Mouse (Mus musculus): ENCODE data around the gene Naa40. TPM values are rescaled to one million over a fixed set of nuclear protein-coding genes. Genes with fewer than 3 reads are reported as not detected.

Gene Naa40
- polyA plus RNA-seq, 1 experiment from 2014 or later = 75.9 TPM

- no peak for ATAC-seq (ENCODE audit: low FRiP score)
- H3K4me1 ChIP-seq = peaks cover 33% of the 10 kb centered on the region
- H3K36me3 ChIP-seq = no peaks in the 10 kb centered on the region
- H3K9ac ChIP-seq = no peak overlapping the region
- no peaks in the 10 kb centered on the region for H3K27me3 ChIP-seq
- WGBS = 86% methylated on average over 1 of the region's 1 CpGs
- no peaks in the 10 kb centered on the region for H3K9me3 ChIP-seq (replicated peaks)
- no peak overlapping the region for H3K4me2 ChIP-seq (replicated peaks)
- H3K4me3 ChIP-seq = no peak overlapping the region
- H3K27ac ChIP-seq = no peak overlapping the region
Observed at GRCm38 (mm10) chr19:7262592-7262991, 21.6 kb upstream of the Naa40 start.

- no peak overlapping the region for H3K4me2 ChIP-seq (replicated peaks)
- ATAC-seq (ENCODE audit: low FRiP score) = no peak
- H3K27ac ChIP-seq = no peak overlapping the region
- WGBS = 94% methylated on average over 3 of the region's 3 CpGs
- no peak overlapping the region for H3K9ac ChIP-seq
- no peaks in the 10 kb centered on the region for H3K27me3 ChIP-seq
- no peaks in the 10 kb centered on the region for H3K9me3 ChIP-seq (replicated peaks)
- H3K36me3 ChIP-seq = no peaks in the 10 kb centered on the region
- no peak overlapping the region for H3K4me3 ChIP-seq
- peaks cover 27% of the 10 kb centered on the region for H3K4me1 ChIP-seq
Observed at GRCm38 (mm10) chr19:7261964-7262363, 21.0 kb upstream of the Naa40 start.

DNA sequence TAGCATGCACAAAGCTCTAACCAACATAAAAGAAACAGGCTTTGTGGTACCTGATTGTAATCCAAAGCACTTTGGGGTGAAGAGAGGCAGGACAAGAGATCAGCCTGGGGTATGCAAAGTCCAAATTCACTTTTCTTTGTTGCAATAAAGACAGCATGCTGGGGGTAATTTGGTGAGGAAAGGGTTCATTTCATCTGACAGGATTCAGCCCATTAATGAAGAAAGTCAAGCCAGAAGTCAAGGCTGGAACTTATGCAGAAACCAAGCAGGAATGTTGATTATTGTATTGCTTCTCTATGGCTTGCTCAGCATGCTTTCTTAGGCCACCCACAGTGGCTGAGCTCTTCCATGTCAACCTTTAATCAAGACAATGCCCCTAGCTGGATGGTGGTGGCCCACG is 20.5 kb upstream of the Naa40 start:
- H3K4me1 ChIP-seq = peaks cover 23% of the 10 kb centered on the region
- no peak for ATAC-seq (ENCODE audit: low FRiP score)
- no peak overlapping the region for H3K4me2 ChIP-seq (replicated peaks)
- no peaks in the 10 kb centered on the region for H3K36me3 ChIP-seq
- no peak overlapping the region for H3K9ac ChIP-seq
- no peak overlapping the region for H3K4me3 ChIP-seq
- WGBS = 81% methylated on average over 1 of the region's 1 CpGs
- H3K27me3 ChIP-seq = no peaks in the 10 kb centered on the region
- no peaks in the 10 kb centered on the region for H3K9me3 ChIP-seq (replicated peaks)
- H3K27ac ChIP-seq = no peak overlapping the region

GRCm38 (mm10) chr19:7257881-7258280 is 16.9 kb upstream of the Naa40 start:
- H3K4me2 ChIP-seq (replicated peaks) = no peak overlapping the region
- H3K27me3 ChIP-seq = no peaks in the 10 kb centered on the region
- no peak overlapping the region for H3K9ac ChIP-seq
- H3K4me1 ChIP-seq = no peaks in the 10 kb centered on the region
- ATAC-seq (ENCODE audit: low FRiP score) = no peak
- H3K36me3 ChIP-seq = no peaks in the 10 kb centered on the region
- 80% methylated on average over 5 of the region's 5 CpGs for WGBS
- H3K27ac ChIP-seq = no peak overlapping the region
- H3K9me3 ChIP-seq (replicated peaks) = no peaks in the 10 kb centered on the region
- no peak overlapping the region for H3K4me3 ChIP-seq

GRCm38 (mm10) chr19:7246021-7246420 is 5.0 kb upstream of the Naa40 start:
- no peak for ATAC-seq (ENCODE audit: low FRiP score)
- peaks cover 3% of the 10 kb centered on the region; the same call in 1 of the 2 replicates for H3K27me3 ChIP-seq
- WGBS = 83% methylated on average over 3 of the region's 3 CpGs
- H3K4me3 ChIP-seq = no peak overlapping the region
- no peaks in the 10 kb centered on the region for H3K36me3 ChIP-seq
- H3K9ac ChIP-seq = no peak overlapping the region
- no peak overlapping the region for H3K27ac ChIP-seq
- H3K4me2 ChIP-seq (replicated peaks) = no peak overlapping the region
- H3K4me1 ChIP-seq = peaks cover 4% of the 10 kb centered on the region
- no peaks in the 10 kb centered on the region for H3K9me3 ChIP-seq (replicated peaks)

DNA sequence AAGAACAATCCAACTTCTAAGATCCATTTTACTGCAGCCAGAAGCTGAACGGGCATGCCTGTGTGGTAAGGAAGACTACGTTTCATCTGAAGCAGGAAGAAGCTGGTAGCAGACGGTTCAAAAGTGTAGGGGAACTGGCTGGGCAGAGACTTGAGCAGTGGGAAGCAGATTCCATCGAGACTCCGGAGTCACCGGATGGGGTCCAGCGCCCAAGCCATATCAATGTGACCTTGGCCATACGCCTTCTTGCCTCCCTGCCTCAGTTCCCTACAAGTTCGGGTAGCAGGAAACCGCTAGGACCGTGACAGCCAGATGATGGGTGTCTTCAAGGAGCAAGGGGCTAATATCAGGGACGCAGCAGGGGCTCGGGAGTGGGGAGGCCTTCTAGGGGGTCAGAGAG is 692 bp downstream of the Naa40 start:
- 4% methylated on average over 13 of the region's 13 CpGs for WGBS

DNA sequence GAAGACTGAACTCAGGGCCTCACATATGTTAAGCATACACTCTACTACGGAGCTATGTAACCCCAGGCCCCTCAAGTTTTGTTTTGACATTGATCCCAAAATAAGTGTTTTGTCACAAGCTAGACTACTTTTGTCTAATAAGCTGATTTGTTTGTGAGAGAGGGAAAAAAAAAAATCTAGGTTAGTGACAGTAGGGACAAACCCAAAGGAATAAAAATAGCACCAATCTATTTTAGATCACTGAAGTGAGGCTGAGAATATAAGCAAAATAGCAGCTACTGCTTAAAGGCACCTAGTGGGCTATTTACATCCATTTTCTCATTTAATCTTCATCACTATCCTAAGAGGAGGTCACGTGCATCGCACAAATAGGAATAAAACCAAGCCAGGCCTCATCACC is 1.4 kb downstream of the Naa40 start:
- Histone ChIP-seq H3K4me2 (replicated peaks) (peak overlapping the region; percentile 87), H3K4me3 (peak overlapping the region; percentile 73; the same call in 1 of the 2 replicates), H3K27me3 (peaks cover 3% of the 10 kb centered on the region; the same call in 1 of the 2 replicates), H3K9ac (peak overlapping the region; percentile 83; the same call in 1 of the 2 replicates), H3K36me3 (0 out of 2 replicates have a peak, but pooled peaks cover 4% of the 10 kb centered on the region), H3K4me1 (peaks cover 13% of the 10 kb centered on the region), H3K9me3 (replicated peaks) (no peaks in the 10 kb centered on the region), H3K27ac (no peak overlapping the region)
- no peak for ATAC-seq (ENCODE audit: low FRiP score)
- 91% methylated on average over 3 of the region's 3 CpGs for WGBS

More for the DNA sequence above, 692 bp downstream of the Naa40 start:
- ATAC-seq (ENCODE audit: low FRiP score) = no peak
- Histone ChIP-seq H3K27me3 (peaks cover 3% of the 10 kb centered on the region; the same call in 1 of the 2 replicates), H3K36me3 (0 out of 2 replicates have a peak, but pooled peaks cover 4% of the 10 kb centered on the region), H3K4me2 (replicated peaks) (peak overlapping the region; percentile 87), H3K9me3 (replicated peaks) (no peaks in the 10 kb centered on the region), H3K4me1 (peaks cover 13% of the 10 kb centered on the region), H3K4me3 (peak overlapping the region; percentile 73), H3K27ac (peak overlapping the region; percentile 88), H3K9ac (peak overlapping the region; percentile 83)

DNA sequence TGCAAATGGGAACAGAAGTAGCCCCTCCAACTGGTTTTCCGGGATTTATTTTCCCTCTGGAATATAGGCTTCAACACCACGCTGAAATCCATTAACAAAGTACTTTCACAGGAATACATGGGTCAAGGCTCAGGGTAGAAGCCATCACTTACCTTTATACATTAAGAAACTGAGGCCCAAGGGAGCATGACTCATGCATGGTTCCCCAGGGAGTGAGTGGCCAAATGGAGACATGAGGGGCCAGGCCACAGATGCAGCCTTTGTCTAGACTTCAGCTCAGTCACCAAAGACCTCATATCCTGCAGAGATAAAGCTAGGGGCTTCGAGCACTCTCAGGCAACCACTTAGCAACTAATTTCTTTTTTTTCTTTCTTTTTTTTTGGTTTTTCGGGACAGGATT is 4.2 kb downstream of the Naa40 start:
- peaks cover 15% of the 10 kb centered on the region for H3K36me3 ChIP-seq
- no peak overlapping the region for H3K4me3 ChIP-seq
- no peak for ATAC-seq (ENCODE audit: low FRiP score)
- no peaks in the 10 kb centered on the region for H3K9me3 ChIP-seq (replicated peaks)
- H3K27ac ChIP-seq = no peak overlapping the region
- H3K9ac ChIP-seq = no peak overlapping the region
- H3K4me1 ChIP-seq = peaks cover 13% of the 10 kb centered on the region
- no peaks in the 10 kb centered on the region for H3K27me3 ChIP-seq
- no peak overlapping the region for H3K4me2 ChIP-seq (replicated peaks)
- WGBS = 78% methylated on average over 4 of the region's 4 CpGs

- no peaks in the 10 kb centered on the region for H3K9me3 ChIP-seq (replicated peaks)
- H3K27me3 ChIP-seq = no peaks in the 10 kb centered on the region
- no peak overlapping the region for H3K4me2 ChIP-seq (replicated peaks)
- no peak overlapping the region for H3K27ac ChIP-seq
- no peak overlapping the region for H3K4me3 ChIP-seq
- H3K36me3 ChIP-seq = peaks cover 21% of the 10 kb centered on the region
- peaks cover 8% of the 10 kb centered on the region for H3K4me1 ChIP-seq
- ATAC-seq (ENCODE audit: low FRiP score) = no peak
- H3K9ac ChIP-seq = no peak overlapping the region
- WGBS = 95% methylated on average over 2 of the region's 2 CpGs
Observed at GRCm38 (mm10) chr19:7236011-7236410, 5.0 kb downstream of the Naa40 start.

GRCm38 (mm10) chr19:7235461-7235860 is 5.5 kb downstream of the Naa40 start:
- no peaks in the 10 kb centered on the region for H3K27me3 ChIP-seq

DNA sequence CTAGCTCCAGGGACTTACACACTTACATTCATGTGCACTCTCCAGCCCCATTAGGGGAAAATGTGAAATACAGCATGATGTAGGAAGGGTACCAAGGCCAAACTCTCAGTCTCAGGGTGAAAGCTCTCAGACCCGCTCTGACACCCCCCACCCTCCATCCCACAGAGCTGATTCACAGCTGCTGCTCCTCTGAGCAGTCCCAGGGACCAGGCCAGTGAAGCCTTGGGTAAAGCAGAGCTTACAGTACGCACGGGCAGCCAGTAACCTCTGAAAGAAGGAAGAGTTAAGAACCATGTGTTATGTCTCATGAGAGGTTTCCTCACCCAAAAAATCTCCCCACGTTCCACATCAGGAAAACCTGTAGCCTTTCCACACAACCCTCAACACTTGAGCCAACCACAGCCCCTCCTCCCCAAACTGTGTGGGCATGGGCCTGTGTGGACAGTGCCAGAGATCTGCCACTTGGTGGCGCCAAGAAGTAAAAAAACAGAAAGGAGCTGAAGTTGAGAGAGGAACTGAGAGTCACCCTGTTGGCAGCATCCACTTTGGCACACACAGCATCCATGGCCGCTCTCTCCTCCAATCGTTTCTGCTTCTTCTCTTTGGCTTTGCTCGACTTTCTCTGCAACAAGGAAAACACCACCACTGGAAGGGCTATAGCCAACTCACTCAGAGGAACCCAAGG is 6.3 kb downstream of the Naa40 start:
- H3K27ac ChIP-seq = no peak overlapping the region
- no peak overlapping the region for H3K4me3 ChIP-seq
- 64% methylated on average over 8 of the region's 8 CpGs for WGBS
- H3K4me2 ChIP-seq (replicated peaks) = no peak overlapping the region
- H3K9me3 ChIP-seq (replicated peaks) = no peaks in the 10 kb centered on the region
- H3K36me3 ChIP-seq = peaks cover 33% of the 10 kb centered on the region
- H3K27me3 ChIP-seq = no peaks in the 10 kb centered on the region
- H3K4me1 ChIP-seq = peaks cover under 1% of the 10 kb centered on the region
- no peak overlapping the region for H3K9ac ChIP-seq
- ATAC-seq (ENCODE audit: low FRiP score) = peak; percentile 74

More at GRCm38 (mm10) chr19:7235461-7235860, 5.5 kb downstream of the Naa40 start:
- 95% methylated on average over 9 of the region's 9 CpGs for WGBS
- Histone ChIP-seq H3K4me3 (no peak overlapping the region), H3K27ac (no peak overlapping the region), H3K36me3 (peaks cover 25% of the 10 kb centered on the region), H3K4me1 (peaks cover 8% of the 10 kb centered on the region), H3K9me3 (replicated peaks) (no peaks in the 10 kb centered on the region), H3K9ac (no peak overlapping the region), H3K4me2 (replicated peaks) (no peak overlapping the region)
- ATAC-seq (ENCODE audit: low FRiP score) = no peak

- Histone ChIP-seq H3K27me3 (no peaks in the 10 kb centered on the region), H3K4me3 (no peak overlapping the region), H3K9me3 (replicated peaks) (no peaks in the 10 kb centered on the region), H3K4me1 (no peaks in the 10 kb centered on the region), H3K9ac (no peak overlapping the region), H3K36me3 (peaks cover 56% of the 10 kb centered on the region), H3K4me2 (replicated peaks) (no peak overlapping the region), H3K27ac (no peak overlapping the region)
- WGBS = 78% methylated on average over 6 of the region's 6 CpGs
- no peak for ATAC-seq (ENCODE audit: low FRiP score)
Observed at GRCm38 (mm10) chr19:7226511-7226914, 14.5 kb downstream of the Naa40 start.

DNA sequence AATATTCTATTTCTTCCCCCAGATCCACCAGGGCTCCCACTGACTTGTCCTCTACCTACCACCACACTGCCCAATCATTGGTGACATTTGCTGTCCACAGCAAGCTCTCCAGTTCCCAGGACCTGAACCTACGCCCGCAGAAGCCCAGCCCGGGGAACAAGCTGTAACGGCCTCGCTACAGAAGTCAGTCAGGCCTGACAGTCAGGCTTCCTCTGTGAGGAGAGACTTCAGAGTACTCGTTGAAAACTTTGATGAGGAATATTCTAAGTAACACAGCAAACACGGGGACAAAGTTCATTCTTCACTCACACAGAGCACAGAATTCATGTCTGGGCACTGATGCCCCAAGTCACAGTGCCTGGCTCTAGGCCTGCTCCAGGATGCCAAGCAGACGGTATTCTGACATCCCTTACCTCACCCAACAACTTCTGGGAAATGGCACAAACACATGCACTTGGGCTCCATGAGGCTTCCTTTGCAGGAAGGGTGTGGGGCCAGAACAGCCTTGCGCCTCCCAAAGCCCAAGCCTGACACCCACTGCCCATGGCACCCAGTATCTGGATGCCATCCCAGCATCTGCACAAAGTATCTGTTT is 15.8 kb downstream of the Naa40 start:
- no peak overlapping the region for H3K4me2 ChIP-seq (replicated peaks)
- no peak overlapping the region; the same call in 1 of the 2 replicates for H3K9ac ChIP-seq
- no peak overlapping the region for H3K27ac ChIP-seq
- no peak for ATAC-seq (ENCODE audit: low FRiP score)
- WGBS = 87% methylated on average over 9 of the region's 9 CpGs
- no peaks in the 10 kb centered on the region for H3K4me1 ChIP-seq
- no peaks in the 10 kb centered on the region for H3K27me3 ChIP-seq
- peaks cover 44% of the 10 kb centered on the region for H3K36me3 ChIP-seq
- no peaks in the 10 kb centered on the region for H3K9me3 ChIP-seq (replicated peaks)
- H3K4me3 ChIP-seq = no peak overlapping the region
